Mouse (Mus musculus): ENCODE results near the gene Tbxa2r. TPM values are rescaled to one million over a fixed set of nuclear protein-coding genes. Genes with fewer than 3 reads are reported as not detected.

The Tbxa2r gene
- total and polyA plus RNA-seq, 3 experiments, result 0.12 to 0.30 (median 0.13) TPM

- no peak overlapping the region for H3K4me3 ChIP-seq (replicated peaks in 1 of 3; ENCODE audit: low read depth in 2 of 3, low read length in 2 of 3, poor library complexity in 1 of 3)
Measured at GRCm38 (mm10) chr10:81366477-81367206, 38.1 kb downstream of the Tbxa2r start.

GRCm38 (mm10) chr10:81367207-81367495 lies 38.6 kb downstream of the Tbxa2r start:
- in situ Hi-C loops (cut with MboI; ENCODE audit: low pct_ligation_motif_present, low pct_unique_long_range_greater_than_20kb, low sequenced_read_pairs), result no loop called here
- no peak overlapping the region for H3K27ac ChIP-seq (ENCODE audit: insufficient read depth, low read depth)
- dilution Hi-C loops (cut with MboI; ENCODE audit: extremely low pct_ligation_motif_present, extremely low pct_unique_long_range_greater_than_20kb, low sequenced_read_pairs), result no loop called here
- no peaks in the 10 kb centered on the region for H3K27me3 ChIP-seq (replicated peaks)
- no peaks in the 10 kb centered on the region for H3K9me3 ChIP-seq (replicated peaks; ENCODE audit: low read length)
- peaks cover 92 to 100% of the 10 kb centered on the region in 2 experiments for H3K36me3 ChIP-seq (replicated peaks in 1 of 2; ENCODE audit: control insufficient read depth in 1 of 2, insufficient read depth in 1 of 2, low read length in 1 of 2)
- H3K79me2 ChIP-seq (replicated peaks; ENCODE audit: control insufficient read depth, extremely low read depth, insufficient read depth, poor library complexity, severe bottlenecking), result no peaks in the 10 kb centered on the region; the same call in 1 of the 2 replicates
- no peak overlapping the region for H3K4me3 ChIP-seq (replicated peaks in 1 of 3; ENCODE audit: low read depth in 2 of 3, low read length in 2 of 3, poor library complexity in 1 of 3)
- H3K4me1 ChIP-seq (ENCODE audit: control insufficient read depth in 1 of 2, insufficient read depth in 2 of 2), result peaks cover 30 to 49% of the 10 kb centered on the region in 2 experiments
- no peak for TF ChIP-seq ETS1 (conservative IDR thresholded peaks at IDR 0.05; ENCODE audit: low read depth, low read length)
- no peak for TF ChIP-seq MXI1 (IDR thresholded peaks at IDR 0.05; ENCODE audit: low read depth, low read length)
- no peak for TF ChIP-seq PAX5 (IDR thresholded peaks at IDR 0.05; ENCODE audit: low read length)
- TF ChIP-seq CHD2 (IDR thresholded peaks at IDR 0.05; ENCODE audit: low read length), result no peak
- no peak overlapping the region for H3K9ac ChIP-seq (ENCODE audit: insufficient read depth, low read depth)
- no peak for DNase-seq (ENCODE audit: extremely low read depth)
- H3K4me2 ChIP-seq (ENCODE audit: insufficient read depth, low read depth, poor library complexity, severe bottlenecking), result no peak overlapping the region

More at GRCm38 (mm10) chr10:81366477-81367206, 38.1 kb downstream of the Tbxa2r start:
- peak; percentile 12 for DNase-seq (ENCODE audit: extremely low read depth)
- in situ Hi-C loops (cut with MboI; ENCODE audit: low pct_ligation_motif_present, low pct_unique_long_range_greater_than_20kb, low sequenced_read_pairs), result no loop called here
- H3K27me3 ChIP-seq (replicated peaks), result no peaks in the 10 kb centered on the region
- TF ChIP-seq POLR2AphosphoS2 (IDR thresholded peaks at IDR 0.05; ENCODE audit: low read depth, low read length), result 0 out of 2 replicates have a peak, but pooled peaks have one; percentile 45
- TF ChIP-seq MYC (IDR thresholded peaks at IDR 0.05; ENCODE audit: low read depth, low read length), result no peak
- H3K9me3 ChIP-seq (replicated peaks; ENCODE audit: low read length), result no peaks in the 10 kb centered on the region
- H3K79me2 ChIP-seq (replicated peaks; ENCODE audit: control insufficient read depth, extremely low read depth, insufficient read depth, poor library complexity, severe bottlenecking), result no peaks in the 10 kb centered on the region
- dilution Hi-C loops (cut with MboI; ENCODE audit: extremely low pct_ligation_motif_present, extremely low pct_unique_long_range_greater_than_20kb, low sequenced_read_pairs), result no loop called here
- peak overlapping the region; percentile 19; the same call in 1 of the 2 replicates for H3K27ac ChIP-seq (ENCODE audit: insufficient read depth, low read depth)
- H3K36me3 ChIP-seq (replicated peaks in 1 of 2; ENCODE audit: control insufficient read depth in 1 of 2, insufficient read depth in 1 of 2, low read length in 1 of 2), result peaks cover 93 to 100% of the 10 kb centered on the region in 2 experiments
- no peak overlapping the region for H3K9ac ChIP-seq (ENCODE audit: insufficient read depth, low read depth)
- H3K4me2 ChIP-seq (ENCODE audit: insufficient read depth, low read depth, poor library complexity, severe bottlenecking), result no peak overlapping the region
- H3K4me1 ChIP-seq (ENCODE audit: control insufficient read depth in 1 of 2, insufficient read depth in 2 of 2), result peaks cover 34 to 54% of the 10 kb centered on the region in 2 experiments

- Histone ChIP-seq H3K36me3 (replicated peaks in 1 of 2; ENCODE audit: control insufficient read depth in 1 of 2, insufficient read depth in 1 of 2, low read length in 1 of 2) (peaks cover 42 to 51% of the 10 kb centered on the region in 2 experiments), H3K27ac (ENCODE audit: insufficient read depth, low read depth) (no peak overlapping the region), H3K79me2 (replicated peaks; ENCODE audit: control insufficient read depth, extremely low read depth, insufficient read depth, poor library complexity, severe bottlenecking) (peaks cover 36% of the 10 kb centered on the region), H3K9me3 (replicated peaks; ENCODE audit: low read length) (no peaks in the 10 kb centered on the region), H3K4me1 (ENCODE audit: control insufficient read depth in 1 of 2, insufficient read depth in 2 of 2) (peaks cover 5 to 42% of the 10 kb centered on the region in 2 experiments; a peak in 3 of 4 replicates), H3K27me3 (replicated peaks) (no peaks in the 10 kb centered on the region), H3K9ac (ENCODE audit: insufficient read depth, low read depth) (no peak overlapping the region), H3K4me3 (replicated peaks in 1 of 3; ENCODE audit: low read depth in 2 of 3, low read length in 2 of 3, poor library complexity in 1 of 3) (no peak overlapping the region), H3K4me2 (ENCODE audit: insufficient read depth, low read depth, poor library complexity, severe bottlenecking) (no peak overlapping the region)
- dilution Hi-C loops (cut with MboI; ENCODE audit: extremely low pct_ligation_motif_present, extremely low pct_unique_long_range_greater_than_20kb, low sequenced_read_pairs), result no loop called here
- no peak for DNase-seq (ENCODE audit: extremely low read depth)
- in situ Hi-C loops (cut with MboI; ENCODE audit: low pct_ligation_motif_present, low pct_unique_long_range_greater_than_20kb, low sequenced_read_pairs), result no loop called here
- TF ChIP-seq RAD21 (IDR thresholded peaks at IDR 0.05; ENCODE audit: low read depth, low read length) (no peak), POLR2A (IDR thresholded peaks at IDR 0.05; ENCODE audit: low read depth, low read length) (no peak), ZKSCAN1 (IDR thresholded peaks at IDR 0.05; ENCODE audit: borderline replicate concordance, low read depth, low read length) (no peak), GABPA (IDR thresholded peaks at IDR 0.05; ENCODE audit: insufficient replicate concordance, low read depth, low read length) (no peak)
Measured at GRCm38 (mm10) chr10:81375322-81375721, 46.8 kb downstream of the Tbxa2r start.
